Mouse (Mus musculus) kidney, embryonic 16.5 days (tissue): ENCODE measurements around the gene Ube2l6. TPM values are rescaled to one million over a fixed set of nuclear protein-coding genes. Genes with fewer than 3 reads are reported as not detected.
A peak's percentile ranks its signal among the peaks of the same experiment; 100 is the strongest.

Experiments used
- ATAC-seq: fragments of 200-750 bp; cut with Nextera tagmentation; 2 replicates; pipeline ENCODE4 v1.8.0; 2017; ENCODE audit warnings: moderate TSS enrichment; ENCODE audit not compliant: low FRiP score, low TSS enrichment
- H3K27ac ChIP-seq: fragments of 300-500 bp; sonication (generic); 2 replicates; pipeline ENCODE4 v1.5.1; 2014; ENCODE audit warnings: low read length
- H3K27me3 ChIP-seq: fragments of 300-500 bp; sonication (generic); 2 replicates; pipeline ENCODE4 v1.6.1; 2014; ENCODE audit warnings: low read length, control low read depth, mixed read lengths; ENCODE audit not compliant: insufficient read depth
- H3K36me3 ChIP-seq: fragments of 300-500 bp; sonication (generic); 2 replicates; pipeline ENCODE4 v1.6.1; 2014; ENCODE audit warnings: low read length, control low read depth, mixed read lengths; ENCODE audit not compliant: insufficient read depth
- H3K4me1 ChIP-seq: fragments of 300-500 bp; sonication (generic); 2 replicates; pipeline ENCODE4 v1.6.1; 2014; ENCODE audit warnings: low read length, control low read depth, mixed read lengths; ENCODE audit not compliant: insufficient read depth
- H3K4me2 ChIP-seq: fragments of 300-500 bp; sonication (generic); replicated peaks from 2 replicates; pipeline ENCODE4 v1.6.1; 2014; ENCODE audit warnings: low read depth, low read length
- H3K4me3 ChIP-seq: fragments of 300-500 bp; sonication (generic); 2 replicates; pipeline ENCODE4 v1.5.1; 2014; ENCODE audit warnings: mild to moderate bottlenecking, low read length
- H3K9ac ChIP-seq: fragments of 300-500 bp; sonication (generic); replicated peaks from 2 replicates; pipeline ENCODE4 v1.6.1; 2014; ENCODE audit warnings: low read length
- H3K9me3 ChIP-seq: fragments of 300-500 bp; sonication (generic); 2 replicates; pipeline ENCODE4 v1.6.1; 2016; ENCODE audit warnings: low read length, control low read depth
- WGBS: fragments of 180-500 bp; shearing (Covaris S2); extraction: QIAGEN DNeasy Blood & Tissue Kit; methylation state at CpG from one replicate; pipeline ENCODE4 v1.1.7; 2014; 5-methylcytosine and 5-hydroxymethylcytosine counted together
- polyA plus RNA-seq: library from polyadenylated mRNA; unstranded; fragments of >200 nt; fragmentation: Nextera tagmentation; extraction: Ambion mirVana; gene quantifications from 2 replicates; pipeline ENCODE4 v1.2.1, GENCODE M21; 2015

Gene Ube2l6
- polyA plus RNA-seq, 1 experiment from 2014 or later: 44.0 TPM

- Histone ChIP-seq H3K4me2 (no peak overlapping the region), H3K36me3 (no peaks in the 10 kb centered on the region; the same call in 1 of the 2 replicates), H3K27me3 (no peaks in the 10 kb centered on the region), H3K4me3 (no peak overlapping the region), H3K9ac (no peak overlapping the region), H3K27ac (no peak overlapping the region), H3K9me3 (no peaks in the 10 kb centered on the region), H3K4me1 (peaks cover 12% of the 10 kb centered on the region)
- 77% methylated on average over 6 of the region's 6 CpGs for WGBS
- no peak for ATAC-seq
Observed at GRCm38 (mm10) chr2:84770501-84770900, 28.1 kb upstream of the Ube2l6 start.

DNA sequence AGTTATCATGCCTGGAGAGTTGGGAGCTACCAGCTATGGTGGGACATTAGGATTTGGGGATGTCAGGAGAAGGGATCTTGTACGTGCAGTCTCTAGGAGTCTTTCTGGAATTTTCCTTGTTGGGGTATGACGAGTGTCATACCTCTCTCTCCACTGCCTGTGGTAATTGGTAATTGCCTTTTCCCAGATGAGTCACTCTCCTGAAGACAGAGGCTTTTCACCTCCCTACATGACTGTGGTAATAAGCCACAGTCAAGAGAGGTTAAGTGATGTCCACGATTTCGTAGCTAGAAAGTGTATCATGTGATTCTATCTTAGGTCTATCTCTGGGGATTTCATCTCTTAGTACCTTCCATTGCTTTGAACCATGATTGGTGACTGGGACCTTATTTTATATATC, 26.2 kb upstream of the Ube2l6 start:
- peaks cover 13% of the 10 kb centered on the region for H3K4me1 ChIP-seq
- H3K4me2 ChIP-seq: no peak overlapping the region
- no peaks in the 10 kb centered on the region; the same call in 1 of the 2 replicates for H3K36me3 ChIP-seq
- no peak for ATAC-seq
- no peaks in the 10 kb centered on the region for H3K27me3 ChIP-seq
- H3K9ac ChIP-seq: no peak overlapping the region
- no peak overlapping the region for H3K4me3 ChIP-seq
- 92% methylated on average over 4 of the region's 4 CpGs for WGBS
- no peak overlapping the region for H3K27ac ChIP-seq
- H3K9me3 ChIP-seq: no peaks in the 10 kb centered on the region

GRCm38 (mm10) chr2:84773195-84773594, 25.4 kb upstream of the Ube2l6 start:
- Histone ChIP-seq H3K4me3 (no peak overlapping the region), H3K27me3 (no peaks in the 10 kb centered on the region), H3K4me1 (peaks cover 13% of the 10 kb centered on the region), H3K9me3 (no peaks in the 10 kb centered on the region), H3K36me3 (no peaks in the 10 kb centered on the region; the same call in 1 of the 2 replicates), H3K9ac (no peak overlapping the region), H3K27ac (no peak overlapping the region), H3K4me2 (no peak overlapping the region)
- ATAC-seq: no peak
- 76% methylated on average over 5 of the region's 5 CpGs for WGBS

- Histone ChIP-seq H3K4me1 (peaks cover 13% of the 10 kb centered on the region), H3K27ac (peak overlapping the region; percentile 81), H3K4me2 (peak overlapping the region; percentile 65), H3K27me3 (no peaks in the 10 kb centered on the region), H3K9me3 (no peaks in the 10 kb centered on the region), H3K9ac (peak overlapping the region; percentile 72), H3K36me3 (no peaks in the 10 kb centered on the region; the same call in 1 of the 2 replicates), H3K4me3 (peak overlapping the region; percentile 49)
- WGBS: 2% methylated on average over 14 of the region's 15 CpGs
- peak; percentile 97 for ATAC-seq
Observed at GRCm38 (mm10) chr2:84774751-84775150, 23.9 kb upstream of the Ube2l6 start.

GRCm38 (mm10) chr2:84775241-84775640, 23.4 kb upstream of the Ube2l6 start, which contains the start of gene Serping1:
TSS of gene Serping1 (minus strand) at chr2:84775444.
- peaks cover 13% of the 10 kb centered on the region for H3K4me1 ChIP-seq
- no peaks in the 10 kb centered on the region for H3K9me3 ChIP-seq
- H3K4me2 ChIP-seq: peak within 1 kb of the TSS; percentile 65
- H3K36me3 ChIP-seq: no peaks in the 10 kb centered on the region
- peak; percentile 71 for ATAC-seq
- peak within 1 kb of the TSS; percentile 72 for H3K9ac ChIP-seq
- H3K4me3 ChIP-seq: peak within 1 kb of the TSS; percentile 49
- H3K27me3 ChIP-seq: no peaks in the 10 kb centered on the region
- 42% methylated on average over 9 of the region's 9 CpGs for WGBS
- H3K27ac ChIP-seq: peak within 1 kb of the TSS; percentile 81

GRCm38 (mm10) chr2:84775665-84776064, 23.0 kb upstream of the Ube2l6 start:
- H3K4me1 ChIP-seq: peaks cover 13% of the 10 kb centered on the region
- H3K27ac ChIP-seq: peak overlapping the region; percentile 74
- 67% methylated on average over 6 of the region's 6 CpGs for WGBS
- H3K27me3 ChIP-seq: no peaks in the 10 kb centered on the region
- no peak overlapping the region for H3K4me3 ChIP-seq
- no peak overlapping the region for H3K9ac ChIP-seq
- no peak overlapping the region for H3K4me2 ChIP-seq
- no peaks in the 10 kb centered on the region for H3K36me3 ChIP-seq
- ATAC-seq: no peak
- H3K9me3 ChIP-seq: no peaks in the 10 kb centered on the region

GRCm38 (mm10) chr2:84777706-84778105, 20.9 kb upstream of the Ube2l6 start:
- no peaks in the 10 kb centered on the region for H3K36me3 ChIP-seq
- H3K27me3 ChIP-seq: no peaks in the 10 kb centered on the region
- H3K9me3 ChIP-seq: no peaks in the 10 kb centered on the region
- no peak overlapping the region for H3K4me2 ChIP-seq
- no peak overlapping the region for H3K9ac ChIP-seq
- no peak for ATAC-seq
- H3K27ac ChIP-seq: no peak overlapping the region
- 59% methylated on average over 3 of the region's 3 CpGs for WGBS
- peaks cover 13% of the 10 kb centered on the region for H3K4me1 ChIP-seq
- H3K4me3 ChIP-seq: no peak overlapping the region

GRCm38 (mm10) chr2:84779210-84779609, 19.4 kb upstream of the Ube2l6 start:
- ATAC-seq: no peak
- no peak overlapping the region for H3K27ac ChIP-seq
- H3K36me3 ChIP-seq: no peaks in the 10 kb centered on the region
- WGBS: 63% methylated on average over 6 of the region's 6 CpGs
- H3K9ac ChIP-seq: no peak overlapping the region
- no peaks in the 10 kb centered on the region for H3K9me3 ChIP-seq
- H3K4me3 ChIP-seq: no peak overlapping the region
- no peaks in the 10 kb centered on the region for H3K27me3 ChIP-seq
- H3K4me2 ChIP-seq: no peak overlapping the region
- peaks cover 15% of the 10 kb centered on the region for H3K4me1 ChIP-seq

- Histone ChIP-seq H3K4me3 (no peak overlapping the region), H3K9ac (no peak overlapping the region), H3K9me3 (no peaks in the 10 kb centered on the region), H3K27me3 (no peaks in the 10 kb centered on the region), H3K4me1 (0 out of 2 replicates have a peak, but pooled peaks cover 3% of the 10 kb centered on the region), H3K27ac (peak overlapping the region; percentile 31; the same call in 1 of the 2 replicates), H3K36me3 (no peaks in the 10 kb centered on the region), H3K4me2 (no peak overlapping the region)
- ATAC-seq: no peak
- WGBS: 81% methylated on average over 1 of the region's 1 CpGs
Observed at GRCm38 (mm10) chr2:84783315-84783714, 15.3 kb upstream of the Ube2l6 start.

GRCm38 (mm10) chr2:84783840-84784566, 14.6 kb upstream of the Ube2l6 start:
- Histone ChIP-seq H3K27ac (peak overlapping the region; percentile 51), H3K4me3 (no peak overlapping the region), H3K4me1 (0 out of 2 replicates have a peak, but pooled peaks cover 3% of the 10 kb centered on the region), H3K9me3 (no peaks in the 10 kb centered on the region), H3K27me3 (no peaks in the 10 kb centered on the region), H3K9ac (no peak overlapping the region), H3K4me2 (no peak overlapping the region), H3K36me3 (no peaks in the 10 kb centered on the region)
- WGBS: 67% methylated on average over 3 of the region's 3 CpGs
- ATAC-seq: 0 out of 2 replicates have a peak, but pooled peaks have one; percentile 46
